Mouse (Mus musculus) G1E (cell line): ENCODE data around the gene Pou2f2. TPM values are rescaled to one million over a fixed set of nuclear protein-coding genes. Genes with fewer than 3 reads are reported as not detected.

ENCODE experiments used
- ATAC-seq: 2 replicates; pipeline ENCODE4 v1.8.0; 2016; ENCODE audit warnings: mild to moderate bottlenecking; ENCODE audit not compliant: insufficient number of reproducible peaks, poor library complexity, low FRiP score, severe bottlenecking; ENCODE audit errors: extremely low read depth
- DNase-seq: peaks from one replicate; pipeline ENCODE4 v3.0.0; 2012; ENCODE audit warnings: low spot score
- H3K27me3 ChIP-seq: 2 replicates; pipeline ENCODE4 v1.6.1; 2012; ENCODE audit warnings: mild to moderate bottlenecking, low read length, inconsistent platforms; ENCODE audit not compliant: insufficient read depth
- H3K36me3 ChIP-seq: replicated peaks from 2 replicates; pipeline ENCODE3; 2012; ENCODE audit warnings: mild to moderate bottlenecking, inconsistent platforms
- H3K4me1 ChIP-seq: 2 replicates; pipeline ENCODE4 v1.6.1; 2012; ENCODE audit warnings: low read depth, low read length, inconsistent platforms, mixed read lengths; ENCODE audit not compliant: insufficient read depth
- H3K4me3 ChIP-seq: 2 replicates; pipeline ENCODE4 v1.5.1; 2012; ENCODE audit warnings: low read depth, mild to moderate bottlenecking, inconsistent platforms, low read length, moderate library complexity, mixed read lengths
- H3K9me3 ChIP-seq: replicated peaks from 2 replicates; pipeline ENCODE4 v1.6.1; 2012; ENCODE audit warnings: inconsistent platforms
- CTCF ChIP-seq: IDR thresholded peaks from 2 replicates; pipeline ENCODE4 v1.5.1; 2012; ENCODE audit warnings: low read depth, low read length, inconsistent platforms, mixed read lengths
- GATA1 ChIP-seq: IDR thresholded peaks from 2 replicates; pipeline ENCODE4 v1.6.1; 2012; ENCODE audit warnings: borderline replicate concordance, low read length, inconsistent platforms, mixed read lengths
- GATA2 ChIP-seq: IDR thresholded peaks from 2 replicates; pipeline ENCODE4 v1.6.1; 2012; ENCODE audit warnings: low read depth, low read length, inconsistent platforms, borderline replicate concordance
- POLR2AphosphoS5 ChIP-seq: IDR thresholded peaks from 2 replicates; pipeline ENCODE4 v1.6.1; 2012; ENCODE audit warnings: low read depth, low read length, inconsistent platforms; ENCODE audit not compliant: insufficient replicate concordance
- TAL1 ChIP-seq: conservative IDR thresholded peaks from 2 replicates; pipeline ENCODE4 v1.6.1; 2012; ENCODE audit warnings: low read depth, low read length, inconsistent platforms, mixed read lengths
- polyA plus RNA-seq: library from polyadenylated mRNA; stranded (reverse); fragments of >175 nt; gene quantifications from 2 replicates; pipeline ENCODE4 v1.2.3, GENCODE M21; 2012
- total RNA-seq, 2 experiments: library from RNA; stranded (forward) in 1 of 2; stranded (reverse) in 1 of 2; fragments of 200-1000 nt in 1 of 2; fragments of >200 nt in 1 of 2; fragmentation: Nextera tagmentation in 1 of 2; gene quantifications; 2 replicates each; pipeline ENCODE4 v1.2.3; 2014 to 2017

The Pou2f2 gene
- total and polyA plus RNA-seq, 3 experiments: 0.16 to 0.59 (median 0.38) TPM

- Histone ChIP-seq H3K27me3 (no peaks in the 10 kb centered on the region), H3K36me3 (peaks cover 86% of the 10 kb centered on the region), H3K4me3 (no peak overlapping the region), H3K9me3 (no peaks in the 10 kb centered on the region; the same call in 1 of the 2 replicates), H3K4me1 (peaks cover 76% of the 10 kb centered on the region)
- no peak; the same call in 1 of the 2 replicates for ATAC-seq
- DNase-seq: peak; percentile 65
- TF ChIP-seq CTCF (peak; percentile 22; the same call in 1 of the 2 replicates), TAL1 (no peak)
Measured at GRCm38 (mm10) chr7:25082510-25082909, 97.0 kb downstream of the Pou2f2 start.

GRCm38 (mm10) chr7:25080431-25080830 lies 99.1 kb downstream of the Pou2f2 start:
- no peak overlapping the region for H3K4me3 ChIP-seq
- no peak for ATAC-seq
- no peaks in the 10 kb centered on the region for H3K27me3 ChIP-seq
- H3K36me3 ChIP-seq: peaks cover 69% of the 10 kb centered on the region
- no peak for TF ChIP-seq CTCF
- no peak for TF ChIP-seq GATA1
- no peak for TF ChIP-seq POLR2AphosphoS5
- TF ChIP-seq GATA2: no peak
- TF ChIP-seq TAL1: no peak
- H3K4me1 ChIP-seq: peaks cover 80% of the 10 kb centered on the region
- no peaks in the 10 kb centered on the region; the same call in 1 of the 2 replicates for H3K9me3 ChIP-seq
- no peak for DNase-seq

DNA sequence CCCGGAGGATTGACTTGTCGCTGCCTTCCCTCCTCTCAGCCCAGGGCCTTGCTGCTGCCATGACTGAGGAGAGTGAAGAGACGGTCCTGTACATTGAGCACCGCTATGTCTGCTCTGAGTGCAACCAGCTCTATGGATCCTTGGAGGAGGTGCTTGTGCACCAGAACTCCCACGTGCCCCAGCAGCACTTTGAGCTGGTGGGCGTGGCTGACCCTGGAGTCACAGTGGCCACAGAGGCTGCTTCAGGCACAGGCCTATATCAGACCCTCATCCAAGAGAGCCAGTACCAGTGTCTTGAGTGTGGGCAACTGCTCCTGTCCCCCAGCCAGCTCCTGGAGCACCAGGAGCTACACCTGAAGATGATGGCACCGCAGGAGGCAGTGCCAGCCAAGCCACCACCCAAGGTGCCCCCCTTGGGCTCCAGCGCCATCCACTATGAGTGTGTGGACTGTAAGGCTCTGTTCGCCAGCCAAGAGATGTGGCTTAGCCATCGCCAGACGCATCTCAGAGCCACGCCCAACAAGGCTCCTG lies 100.0 kb downstream of the Pou2f2 start:
- DNase-seq (no peak), ATAC-seq (no peak)
- Histone ChIP-seq H3K9me3 (no peaks in the 10 kb centered on the region; the same call in 1 of the 2 replicates), H3K4me3 (peak overlapping the region; percentile 20; the same call in 1 of the 2 replicates), H3K4me1 (peaks cover 81% of the 10 kb centered on the region), H3K36me3 (peaks cover 60% of the 10 kb centered on the region), H3K27me3 (no peaks in the 10 kb centered on the region)
- TF ChIP-seq GATA2 (no peak), POLR2AphosphoS5 (no peak), CTCF (no peak), GATA1 (no peak), TAL1 (no peak)

DNA sequence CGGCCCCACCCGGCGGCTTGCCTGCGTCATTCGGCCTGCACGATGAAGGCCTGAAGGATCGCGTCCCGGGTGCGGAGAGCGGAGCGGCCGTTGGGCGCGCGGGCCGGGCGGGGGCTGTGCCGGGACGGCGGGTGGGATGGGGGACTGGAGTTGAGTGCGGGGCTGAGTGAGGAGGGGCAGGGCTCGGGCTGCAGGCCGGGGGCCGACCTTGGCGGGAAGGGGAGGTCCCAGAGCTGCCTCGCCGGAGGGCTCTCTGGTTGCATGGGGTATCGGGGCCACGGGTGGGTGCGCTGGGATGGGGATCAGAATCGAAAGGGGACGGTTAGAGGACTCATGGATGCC lies 102.1 kb downstream of the Pou2f2 start:
- DNase-seq: peak; percentile 49
- Histone ChIP-seq H3K9me3 (no peaks in the 10 kb centered on the region; the same call in 1 of the 2 replicates), H3K4me1 (peaks cover 82% of the 10 kb centered on the region), H3K4me3 (peak overlapping the region; percentile 92), H3K36me3 (peaks cover 46% of the 10 kb centered on the region), H3K27me3 (no peaks in the 10 kb centered on the region)
- no peak for ATAC-seq
- TF ChIP-seq GATA1 (no peak), GATA2 (no peak), CTCF (no peak), POLR2AphosphoS5 (no peak), TAL1 (no peak)

DNA sequence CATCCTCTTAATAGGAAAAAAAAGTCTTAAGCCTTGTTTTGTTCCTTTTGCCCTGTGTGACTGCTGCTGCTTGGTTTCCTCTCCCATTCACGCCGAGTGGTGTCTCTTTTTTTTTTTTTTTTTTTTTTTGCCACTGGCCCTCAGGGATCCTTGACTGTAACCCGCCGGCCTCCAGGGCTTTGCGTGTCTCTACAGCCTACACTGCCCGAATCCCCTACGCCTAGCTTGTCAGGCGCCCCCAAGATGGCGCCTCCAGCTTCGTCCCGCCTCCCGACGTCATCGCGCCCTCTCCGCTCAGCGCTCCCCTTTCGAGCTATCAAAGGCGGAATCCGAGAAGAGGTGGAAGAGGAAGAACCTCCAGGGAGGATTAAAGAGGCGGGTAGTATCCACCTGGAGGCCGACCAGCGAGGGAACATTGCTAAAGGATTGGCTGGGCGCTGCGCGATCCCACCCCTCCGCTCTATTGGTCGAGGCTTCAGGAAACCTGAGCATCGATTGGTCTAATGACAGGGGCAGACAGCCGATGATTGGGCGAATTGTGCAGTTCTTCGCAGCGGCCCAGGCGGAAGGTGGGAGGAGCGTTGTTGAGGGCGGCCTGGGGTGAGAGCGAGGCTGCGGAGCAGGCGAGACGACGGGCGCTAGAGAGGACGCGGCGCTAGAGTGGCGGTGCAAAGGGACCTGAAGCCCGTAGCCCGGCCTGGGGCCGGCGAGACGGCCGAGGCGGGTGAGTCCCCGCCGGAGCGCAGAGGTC lies 102.7 kb downstream of the Pou2f2 start:
- ATAC-seq (peak; percentile 83), DNase-seq (peak; percentile 100)
- Histone ChIP-seq H3K36me3 (peaks cover 40% of the 10 kb centered on the region), H3K4me1 (peaks cover 81% of the 10 kb centered on the region), H3K9me3 (no peaks in the 10 kb centered on the region; the same call in 1 of the 2 replicates), H3K27me3 (no peaks in the 10 kb centered on the region), H3K4me3 (peak overlapping the region; percentile 92)
- TF ChIP-seq CTCF (no peak), TAL1 (no peak), GATA2 (no peak), POLR2AphosphoS5 (no peak), GATA1 (no peak)

DNA sequence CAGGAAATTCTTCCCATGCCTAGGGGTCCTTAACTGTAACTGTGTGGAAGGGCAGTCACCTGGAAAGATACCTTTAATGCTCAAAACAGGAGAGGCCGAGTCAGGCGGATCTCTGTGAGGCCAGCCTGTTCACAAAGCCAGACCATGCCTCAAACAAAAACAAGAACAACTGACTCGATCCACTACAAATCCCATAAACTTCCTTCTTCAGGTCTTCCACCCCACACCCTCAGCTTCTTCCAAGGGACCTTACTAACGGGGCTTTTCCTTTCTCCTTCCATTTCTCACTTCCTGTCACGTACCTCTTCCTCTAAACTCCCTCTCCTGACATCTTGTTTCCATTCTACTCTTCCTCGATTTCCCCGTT lies 103.2 kb downstream of the Pou2f2 start:
- Histone ChIP-seq H3K36me3 (peaks cover 35% of the 10 kb centered on the region), H3K4me3 (peak overlapping the region; percentile 92), H3K27me3 (no peaks in the 10 kb centered on the region), H3K9me3 (no peaks in the 10 kb centered on the region; the same call in 1 of the 2 replicates), H3K4me1 (peaks cover 81% of the 10 kb centered on the region)
- no peak for DNase-seq
- ATAC-seq: no peak
- no peak for TF ChIP-seq POLR2AphosphoS5
- TF ChIP-seq GATA2: no peak
- TF ChIP-seq CTCF: no peak
- TF ChIP-seq TAL1: no peak
- no peak for TF ChIP-seq GATA1

DNA sequence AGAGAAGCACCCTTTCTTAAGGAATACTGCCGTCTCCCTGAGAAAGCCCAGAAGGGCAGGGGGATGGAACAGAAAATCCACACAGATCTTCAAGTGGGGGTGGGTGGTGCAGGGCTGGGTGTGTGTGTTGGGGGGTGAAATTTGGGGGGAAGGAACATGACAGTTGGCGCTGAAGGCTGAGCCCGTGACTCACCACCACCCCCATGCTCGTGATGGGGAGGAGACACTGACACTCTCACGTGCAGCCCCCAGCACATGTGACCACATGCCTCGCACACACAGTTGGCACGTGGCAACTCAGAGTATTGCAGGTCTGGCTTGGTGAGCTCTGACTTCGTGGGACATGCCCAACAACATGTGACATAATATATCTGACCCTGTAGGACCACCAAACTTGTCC lies 105.6 kb downstream of the Pou2f2 start:
- peak; percentile 39 for DNase-seq
- peaks cover 33% of the 10 kb centered on the region for H3K36me3 ChIP-seq
- H3K27me3 ChIP-seq: no peaks in the 10 kb centered on the region
- peaks cover 79% of the 10 kb centered on the region for H3K4me1 ChIP-seq
- no peak for TF ChIP-seq GATA1
- TF ChIP-seq POLR2AphosphoS5: no peak
- TF ChIP-seq TAL1: no peak
- TF ChIP-seq GATA2: no peak
- no peak for TF ChIP-seq CTCF
- peak overlapping the region; percentile 82; the same call in 1 of the 2 replicates for H3K4me3 ChIP-seq
- no peaks in the 10 kb centered on the region for H3K9me3 ChIP-seq
- ATAC-seq: 0 out of 2 replicates have a peak, but pooled peaks have one; percentile 10
